Mouse (Mus musculus) cerebellum, adult (tissue): ENCODE measurements at regions not wholly inside any gene's neighbourhood (a gene's known extent, or its start where the extent isn't known, plus 50 kb on each side); places are given as distances from the start of the nearest gene placed in this dataset.

Source experiments
- ATAC-seq: cut with Nextera tagmentation; 2 replicates; pipeline ENCODE4 v1.9.2; 2017; ENCODE audit warnings: mild to moderate bottlenecking, moderate library complexity, mixed read lengths; ENCODE audit not compliant: insufficient number of reproducible peaks, low FRiP score, low TSS enrichment

GRCm38 (mm10) chr4:26965831-26966230 lies 619.1 kb upstream of the Manea start:
- ATAC-seq, result peak; percentile 98

GRCm38 (mm10) chr4:26964850-26965249 lies 618.2 kb upstream of the Manea start:
- ATAC-seq, result no peak

- ATAC-seq, result no peak
Measured at GRCm38 (mm10) chr4:26944617-26945016, 597.9 kb upstream of the Manea start.

GRCm38 (mm10) chr4:26933988-26934798 lies 587.5 kb upstream of the Manea start:
- peak; percentile 74 for ATAC-seq

- ATAC-seq, result peak; percentile 66
Measured at GRCm38 (mm10) chr4:26929879-26930481, 583.3 kb upstream of the Manea start.

GRCm38 (mm10) chr4:26926060-26926459 lies 579.4 kb upstream of the Manea start:
- ATAC-seq, result no peak

GRCm38 (mm10) chr4:26888514-26888913 lies 541.8 kb upstream of the Manea start:
- no peak for ATAC-seq

GRCm38 (mm10) chr4:26879022-26879421 lies 532.3 kb upstream of the Manea start:
- ATAC-seq, result no peak

GRCm38 (mm10) chr4:26841761-26842160 lies 495.1 kb upstream of the Manea start:
- ATAC-seq, result no peak

- no peak for ATAC-seq
Measured at GRCm38 (mm10) chr4:26800831-26801230, 454.1 kb upstream of the Manea start.

- no peak for ATAC-seq
Measured at GRCm38 (mm10) chr4:26793181-26793824, 446.6 kb upstream of the Manea start.

- ATAC-seq, result no peak
Measured at GRCm38 (mm10) chr4:26767896-26768295, 421.2 kb upstream of the Manea start.

- no peak for ATAC-seq
Measured at GRCm38 (mm10) chr4:26766235-26767228, 419.8 kb upstream of the Manea start.

- ATAC-seq, result no peak
Measured at GRCm38 (mm10) chr4:26740815-26741214, 394.1 kb upstream of the Manea start.

- ATAC-seq, result no peak
Measured at GRCm38 (mm10) chr4:26736381-26736780, 389.7 kb upstream of the Manea start.

- ATAC-seq, result no peak
Measured at GRCm38 (mm10) chr4:26714437-26714836, 367.7 kb upstream of the Manea start.

GRCm38 (mm10) chr4:26709964-26710363 lies 363.3 kb upstream of the Manea start:
- no peak for ATAC-seq

- no peak for ATAC-seq
Measured at GRCm38 (mm10) chr4:26695964-26696363, 349.3 kb upstream of the Manea start.
